Mouse (Mus musculus): ENCODE data around the gene Gm13283. TPM values are rescaled to one million over a fixed set of nuclear protein-coding genes. Genes with fewer than 3 reads are reported as not detected.
"Not testable (repeated sequence)": the region's sequence is repeated elsewhere in the genome, so short reads cannot be mapped to it uniquely, and the experiment has no call there.

Gm13283 gene
- not detected for total RNA-seq (2021)
- long read RNA-seq, experiment 1, result 0 reads
- long read RNA-seq, experiment 2, result 0 reads

- DNase-seq (ENCODE audit: low spot score in 2 of 2), result not testable (repeated sequence)
Observed at GRCm38 (mm10) chr4:88759610-88760268, at the start of gene Gm13283. Gene Gm13283, plus strand, starts transcription at chr4:88760119.

GRCm38 (mm10) chr4:88714281-88714680 is 45.6 kb upstream of the Gm13283 start:
- DNase-seq (ENCODE audit: low spot score in 2 of 2), result no peak

GRCm38 (mm10) chr4:88715059-88715458 is 44.9 kb upstream of the Gm13283 start:
- no peak for DNase-seq (ENCODE audit: low spot score in 2 of 2)

- no peak for DNase-seq (ENCODE audit: low spot score in 2 of 2)
Observed at GRCm38 (mm10) chr4:88718715-88719114, 41.2 kb upstream of the Gm13283 start.

GRCm38 (mm10) chr4:88721791-88722721 is 37.9 kb upstream of the Gm13283 start, which contains the start of the genes Gm26566 and Klhl9:
Gene Gm26566, plus strand, starts transcription at chr4:88721805.
Gene Klhl9, minus strand, starts transcription at chr4:88722465.
- DNase-seq (ENCODE audit: low spot score in 2 of 2), result peak; percentile 84 to 91

GRCm38 (mm10) chr4:88723497-88724090 is 36.3 kb upstream of the Gm13283 start:
- DNase-seq (ENCODE audit: low spot score in 2 of 2), result no peak

- DNase-seq (ENCODE audit: low spot score in 2 of 2), result no peak
Observed at GRCm38 (mm10) chr4:88726727-88727126, 33.2 kb upstream of the Gm13283 start.

- DNase-seq (ENCODE audit: low spot score in 2 of 2), result no peak
Observed at GRCm38 (mm10) chr4:88727324-88727723, 32.6 kb upstream of the Gm13283 start.

GRCm38 (mm10) chr4:88738480-88738879 is 21.4 kb upstream of the Gm13283 start:
- peak; percentile 40 to 66 for DNase-seq (ENCODE audit: low spot score in 2 of 2)

GRCm38 (mm10) chr4:88739036-88739435 is 20.9 kb upstream of the Gm13283 start:
- DNase-seq (ENCODE audit: low spot score in 2 of 2), result no peak

GRCm38 (mm10) chr4:88741426-88741825 is 18.5 kb upstream of the Gm13283 start:
- no peak for DNase-seq (ENCODE audit: low spot score in 2 of 2)

GRCm38 (mm10) chr4:88742771-88743371 is 17.0 kb upstream of the Gm13283 start:
- no peak for DNase-seq (ENCODE audit: low spot score in 2 of 2)

- DNase-seq (ENCODE audit: low spot score in 2 of 2), result no peak
Observed at GRCm38 (mm10) chr4:88744207-88744606, 15.7 kb upstream of the Gm13283 start.

GRCm38 (mm10) chr4:88749926-88750325 is 10.0 kb upstream of the Gm13283 start:
- no peak for DNase-seq (ENCODE audit: low spot score in 2 of 2)

- peak; percentile 53 to 61 for DNase-seq (ENCODE audit: low spot score in 2 of 2)
Observed at GRCm38 (mm10) chr4:88754818-88755340, 5.0 kb upstream of the Gm13283 start, which contains the start of gene Gm13271. Gene Gm13271, plus strand, starts transcription at chr4:88754868.

- DNase-seq (ENCODE audit: low spot score in 2 of 2), result not testable (repeated sequence)
Observed at GRCm38 (mm10) chr4:88756581-88757513, 3.1 kb upstream of the Gm13283 start.

GRCm38 (mm10) chr4:88757628-88758031 is 2.3 kb upstream of the Gm13283 start:
- DNase-seq (ENCODE audit: low spot score in 2 of 2), result peak; percentile 80 to 89

- DNase-seq (ENCODE audit: low spot score in 2 of 2), result not testable (repeated sequence)
Observed at GRCm38 (mm10) chr4:88758751-88759150, 1.2 kb upstream of the Gm13283 start.

GRCm38 (mm10) chr4:88760431-88760830 is 512 bp downstream of the Gm13283 start:
- DNase-seq (ENCODE audit: low spot score in 2 of 2), result peak; percentile 34 to 36

- DNase-seq (ENCODE audit: low spot score in 2 of 2), result peak; percentile 52 to 56
Observed at GRCm38 (mm10) chr4:88761776-88762175, 1.9 kb downstream of the Gm13283 start.
